Mouse (Mus musculus) embryonic facial prominence, embryonic 10.5 days (tissue): Measurements from ENCODE around the gene Filip1. TPM values are rescaled to one million over a fixed set of nuclear protein-coding genes. Genes with fewer than 3 reads are reported as not detected.
A peak's percentile ranks its signal among the peaks of the same experiment; 100 is the strongest.

ENCODE experiments used
- DNase-seq: peaks from one replicate; pipeline ENCODE4 v3.0.0-alpha.2; 2017; ENCODE audit warnings: low spot score
- H3K27ac ChIP-seq: fragments of 300-500 bp; sonication (generic); replicated peaks from 2 replicates; pipeline ENCODE4 v1.5.1; 2016; ENCODE audit warnings: mild to moderate bottlenecking
- H3K27me3 ChIP-seq: fragments of 300-500 bp; sonication (generic); replicated peaks from 2 replicates; pipeline ENCODE4 v1.6.1; 2016; ENCODE audit warnings: low read depth, mild to moderate bottlenecking; ENCODE audit not compliant: poor library complexity, severe bottlenecking
- H3K36me3 ChIP-seq: fragments of 300-500 bp; sonication (generic); replicated peaks from 2 replicates; pipeline ENCODE4 v1.6.1; 2016; ENCODE audit warnings: mild to moderate bottlenecking, moderate library complexity
- H3K4me1 ChIP-seq: fragments of 300-500 bp; sonication (generic); 2 replicates; pipeline ENCODE4 v1.6.1; 2016
- H3K4me3 ChIP-seq: fragments of 300-500 bp; sonication (generic); 2 replicates; pipeline ENCODE4 v1.5.1; 2016; ENCODE audit warnings: mild to moderate bottlenecking, moderate library complexity
- H3K9me3 ChIP-seq: fragments of 300-500 bp; sonication (generic); 2 replicates; pipeline ENCODE4 v1.6.1; 2016; ENCODE audit warnings: mild to moderate bottlenecking
- WGBS: fragments of 180-500 bp; shearing (Covaris S2); methylation state at CpG from one replicate; pipeline ENCODE4 v1.1.7; 2016; 5-methylcytosine and 5-hydroxymethylcytosine counted together
- polyA plus RNA-seq: library from polyadenylated mRNA; unstranded; fragments of >200 nt; fragmentation: Nextera tagmentation; extraction: Ambion mirVana; gene quantifications from 2 replicates; pipeline ENCODE4 v1.2.1, GENCODE M21; 2016

The Filip1 gene
- polyA plus RNA-seq, 1 experiment from 2014 or later = 2.9 TPM

DNA sequence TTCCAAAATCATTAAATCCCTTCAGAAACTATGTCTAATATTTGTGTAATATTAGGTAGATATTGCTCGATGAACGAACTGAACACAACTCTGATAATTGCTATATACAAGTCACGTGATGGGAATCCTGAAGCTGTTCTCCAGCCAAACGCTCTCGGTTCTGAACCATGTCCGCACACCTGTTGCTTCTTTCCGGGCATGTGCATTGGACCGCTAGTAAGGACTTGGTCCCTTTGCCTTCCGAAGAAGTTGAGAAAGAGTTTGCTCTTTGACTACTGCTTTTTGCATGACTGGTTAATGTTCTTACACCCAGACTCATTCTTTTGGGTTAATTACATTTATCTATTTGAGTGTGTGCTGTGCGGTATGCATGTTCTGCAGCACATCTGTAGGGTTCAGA, 207.2 kb downstream of the Filip1 start:
- WGBS = 90% methylated on average over 10 of the region's 10 CpGs
- Histone ChIP-seq H3K4me3 (no peak overlapping the region), H3K27me3 (no peaks in the 10 kb centered on the region), H3K9me3 (no peaks in the 10 kb centered on the region), H3K4me1 (peaks cover 5% of the 10 kb centered on the region; the same call in 1 of the 2 replicates), H3K36me3 (no peaks in the 10 kb centered on the region), H3K27ac (no peak overlapping the region)
- DNase-seq = no peak

GRCm38 (mm10) chr9:79796461-79797135, 216.1 kb downstream of the Filip1 start:
- Histone ChIP-seq H3K4me1 (peaks cover 12% of the 10 kb centered on the region), H3K9me3 (no peaks in the 10 kb centered on the region), H3K36me3 (no peaks in the 10 kb centered on the region), H3K4me3 (no peak overlapping the region), H3K27me3 (no peaks in the 10 kb centered on the region), H3K27ac (no peak overlapping the region)
- DNase-seq = no peak
- WGBS = 70% methylated on average over 7 of the region's 7 CpGs

- no peaks in the 10 kb centered on the region for H3K36me3 ChIP-seq
- H3K9me3 ChIP-seq = no peaks in the 10 kb centered on the region
- no peak for DNase-seq
- H3K4me3 ChIP-seq = no peak overlapping the region
- H3K4me1 ChIP-seq = peaks cover 15% of the 10 kb centered on the region
- H3K27me3 ChIP-seq = no peaks in the 10 kb centered on the region
- H3K27ac ChIP-seq = no peak overlapping the region
- 77% methylated on average over 1 of the region's 1 CpGs for WGBS
Observed at GRCm38 (mm10) chr9:79795076-79795475, 217.6 kb downstream of the Filip1 start.

GRCm38 (mm10) chr9:79792841-79793835, 219.5 kb downstream of the Filip1 start, which contains the start of gene Tmem30a:
TSS of gene Tmem30a (minus strand) at chr9:79793507.
- WGBS = under 1% methylated on average over 91 of the region's 91 CpGs
- Histone ChIP-seq H3K4me3 (peak within 1 kb of the TSS; percentile 92), H3K9me3 (no peaks in the 10 kb centered on the region), H3K36me3 (no peaks in the 10 kb centered on the region), H3K4me1 (peaks cover 15% of the 10 kb centered on the region), H3K27me3 (no peaks in the 10 kb centered on the region), H3K27ac (peak within 1 kb of the TSS; percentile 92)
- peak; percentile 95 for DNase-seq

- Histone ChIP-seq H3K36me3 (no peaks in the 10 kb centered on the region), H3K27me3 (no peaks in the 10 kb centered on the region), H3K4me1 (peaks cover 4% of the 10 kb centered on the region; the same call in 1 of the 2 replicates), H3K27ac (no peak overlapping the region), H3K9me3 (no peaks in the 10 kb centered on the region), H3K4me3 (no peak overlapping the region)
- WGBS = 86% methylated on average over 2 of the region's 2 CpGs
- DNase-seq = no peak
Observed at GRCm38 (mm10) chr9:79785794-79786085, 226.9 kb downstream of the Filip1 start.

DNA sequence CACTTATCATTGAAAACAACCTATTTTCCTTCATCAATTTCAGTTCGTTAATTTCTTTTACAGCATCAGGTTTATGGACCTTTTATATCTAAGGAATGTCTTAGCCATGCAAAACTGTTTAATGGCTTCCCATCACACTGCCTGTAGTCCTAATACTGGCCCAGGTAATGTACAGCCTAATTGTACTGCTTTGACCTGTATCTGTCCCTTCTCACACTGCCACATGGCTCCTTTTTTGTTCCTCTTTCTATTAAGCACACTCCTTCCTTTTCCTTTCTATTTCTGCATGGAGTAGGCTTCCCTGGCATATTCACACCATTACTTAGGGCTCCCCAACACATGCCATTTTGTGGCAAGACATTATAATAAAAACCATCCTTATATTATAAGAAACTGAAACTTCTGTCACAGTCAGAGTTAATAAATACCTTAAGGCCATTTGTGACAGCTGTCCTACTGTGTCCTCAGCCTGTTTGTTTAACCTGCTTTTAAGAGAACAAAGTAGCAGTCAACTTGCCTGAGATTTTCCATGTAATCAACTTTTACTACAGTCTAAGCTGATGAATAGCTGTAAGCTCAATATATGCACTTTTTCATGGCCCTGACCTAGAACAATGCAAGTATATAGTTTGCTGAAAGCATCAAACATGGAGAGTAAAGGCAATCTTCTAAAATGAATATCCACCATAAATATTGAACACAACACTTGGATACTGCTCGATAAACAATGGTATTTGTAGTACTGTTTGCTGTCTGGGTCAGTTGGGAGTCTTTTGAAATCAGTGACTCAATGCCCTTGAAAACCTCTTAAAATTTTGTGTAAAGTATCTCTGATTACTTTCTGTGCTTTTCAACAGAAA, 227.5 kb downstream of the Filip1 start:
- H3K27me3 ChIP-seq = no peaks in the 10 kb centered on the region
- H3K36me3 ChIP-seq = no peaks in the 10 kb centered on the region
- no peak overlapping the region for H3K4me3 ChIP-seq
- H3K9me3 ChIP-seq = no peaks in the 10 kb centered on the region
- H3K27ac ChIP-seq = no peak overlapping the region
- no peak for DNase-seq
- H3K4me1 ChIP-seq = peaks cover 2% of the 10 kb centered on the region; the same call in 1 of the 2 replicates
- 91% methylated on average over 2 of the region's 2 CpGs for WGBS

DNA sequence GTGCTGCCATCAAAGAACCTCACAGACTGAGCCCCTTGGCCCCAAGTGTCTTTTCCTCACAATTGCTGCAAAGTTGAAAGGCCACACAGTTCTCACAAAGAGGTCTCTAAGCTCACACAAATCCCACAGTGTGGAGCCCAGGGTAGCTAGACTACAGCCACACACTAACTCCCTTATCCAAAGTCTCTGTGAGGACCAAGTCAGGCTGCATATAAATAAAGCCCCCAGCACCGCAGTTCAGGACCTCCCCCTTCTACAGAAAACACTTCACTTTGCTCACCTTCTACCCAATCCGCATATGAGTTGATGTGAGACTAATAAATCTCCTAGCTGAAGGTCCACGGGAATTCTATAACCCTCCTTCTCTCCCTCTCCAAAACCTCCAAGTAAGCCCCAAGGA, 228.2 kb downstream of the Filip1 start:
- Histone ChIP-seq H3K27me3 (no peaks in the 10 kb centered on the region), H3K36me3 (no peaks in the 10 kb centered on the region), H3K4me3 (no peak overlapping the region), H3K27ac (no peak overlapping the region), H3K9me3 (no peaks in the 10 kb centered on the region), H3K4me1 (no peaks in the 10 kb centered on the region)
- WGBS = 61% methylated on average over 3 of the region's 3 CpGs
- no peak for DNase-seq

- Histone ChIP-seq H3K27ac (no peak overlapping the region), H3K9me3 (no peaks in the 10 kb centered on the region), H3K4me3 (no peak overlapping the region), H3K4me1 (no peaks in the 10 kb centered on the region), H3K36me3 (peaks cover 20% of the 10 kb centered on the region; the same call in 1 of the 2 replicates), H3K27me3 (no peaks in the 10 kb centered on the region)
- 72% methylated on average over 2 of the region's 2 CpGs for WGBS
- DNase-seq = no peak
Observed at GRCm38 (mm10) chr9:79779354-79779753, 233.3 kb downstream of the Filip1 start.

DNA sequence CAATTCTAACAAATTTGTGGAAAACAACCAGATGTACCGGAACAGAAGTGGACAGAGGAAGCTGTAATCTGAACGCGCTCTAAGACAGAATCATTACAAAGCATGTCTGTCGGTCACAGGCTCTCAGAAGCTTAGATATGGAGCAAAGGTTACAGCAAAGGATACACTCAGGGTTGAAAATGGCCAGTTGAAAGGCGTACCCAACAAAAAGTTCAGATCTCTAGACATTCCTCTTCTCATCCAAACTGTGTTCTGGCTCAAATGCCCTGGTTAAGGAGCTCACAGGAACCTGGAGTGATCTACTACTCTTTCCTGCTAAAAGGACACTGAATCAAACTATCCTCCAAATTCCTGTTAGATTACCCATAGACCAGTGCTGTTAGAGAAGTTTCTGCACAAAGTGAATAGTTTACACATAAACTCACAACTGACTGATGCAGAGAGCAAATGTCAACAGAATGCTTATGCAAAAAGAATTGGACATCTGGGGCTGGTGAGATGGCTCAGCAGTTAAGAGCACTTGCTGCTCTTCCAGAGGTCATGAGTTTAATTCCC, 245.6 kb downstream of the Filip1 start:
- no peak overlapping the region for H3K4me3 ChIP-seq
- no peaks in the 10 kb centered on the region for H3K27me3 ChIP-seq
- no peak for DNase-seq
- WGBS = 96% methylated on average over 5 of the region's 5 CpGs
- H3K27ac ChIP-seq = no peak overlapping the region
- H3K9me3 ChIP-seq = no peaks in the 10 kb centered on the region
- peaks cover 10% of the 10 kb centered on the region; the same call in 1 of the 2 replicates for H3K36me3 ChIP-seq
- no peaks in the 10 kb centered on the region for H3K4me1 ChIP-seq

DNA sequence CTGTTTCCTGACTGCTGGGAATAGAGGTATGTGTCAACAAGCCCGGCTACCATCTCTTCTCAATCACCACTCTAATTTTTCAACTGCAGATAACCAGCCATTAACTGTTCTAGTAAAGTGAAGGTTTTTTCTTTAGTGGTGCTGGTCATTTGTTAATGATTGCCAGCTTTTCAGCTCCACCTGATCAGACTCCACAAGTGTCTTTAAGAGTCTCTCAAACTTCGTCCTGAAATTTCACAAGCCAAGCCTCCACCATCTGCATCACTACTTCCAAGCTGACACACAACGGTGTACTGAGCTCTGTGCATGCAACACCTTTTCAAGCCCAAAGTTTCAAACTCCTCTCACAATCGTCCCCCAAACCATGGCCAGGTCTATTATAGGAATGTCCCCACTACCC, 247.3 kb downstream of the Filip1 start:
- no peak overlapping the region for H3K27ac ChIP-seq
- WGBS = 86% methylated on average over 4 of the region's 4 CpGs
- H3K4me1 ChIP-seq = 0 out of 2 replicates have a peak, but pooled peaks cover 2% of the 10 kb centered on the region
- no peaks in the 10 kb centered on the region for H3K9me3 ChIP-seq
- no peak overlapping the region for H3K4me3 ChIP-seq
- no peaks in the 10 kb centered on the region for H3K27me3 ChIP-seq
- DNase-seq = no peak
- 0 out of 2 replicates have a peak, but pooled peaks cover 2% of the 10 kb centered on the region for H3K36me3 ChIP-seq
